Mouse (Mus musculus) gastrocnemius, adult 18-20 months (tissue): ENCODE data around the gene Sdsl. TPM values are rescaled to one million over a fixed set of nuclear protein-coding genes. Genes with fewer than 3 reads are reported as not detected.

Experiments
- DNase-seq: peaks from one replicate; pipeline ENCODE4 v3.0.0; 2021; ENCODE audit warnings: low spot score
- total RNA-seq, 2 experiments: library from RNA; stranded (reverse); gene quantifications; 2 replicates each; pipeline ENCODE4 v1.2.3; 2021

Gene Sdsl
- total RNA-seq, 2 experiments from 2014 or later: 0.41 TPM; not detected in 1

GRCm38 (mm10) chr5:120429692-120430091, 42.9 kb downstream of the Sdsl start:
- no peak for DNase-seq

DNA sequence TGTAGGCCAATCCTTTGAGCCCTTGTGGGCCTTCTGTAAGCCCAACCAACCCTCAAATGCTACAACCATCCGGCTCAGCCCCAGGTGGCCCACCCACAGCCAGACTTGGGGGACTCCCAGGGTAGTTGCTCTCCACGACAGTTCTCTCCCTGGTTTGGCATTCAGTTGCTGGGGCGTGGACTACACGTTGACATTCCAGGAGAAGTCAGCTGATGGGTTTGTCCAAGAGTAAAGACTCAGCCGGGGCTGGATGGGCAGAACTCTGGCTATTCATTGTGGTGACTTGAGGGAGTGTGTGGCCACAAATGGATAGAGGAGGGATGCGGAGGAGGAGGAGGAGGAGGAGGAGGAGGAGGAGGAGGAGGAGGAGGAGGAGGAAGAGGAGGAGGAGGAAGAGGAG, 43.6 kb downstream of the Sdsl start:
- DNase-seq: no peak

GRCm38 (mm10) chr5:120428189-120428838, 44.3 kb downstream of the Sdsl start:
- no peak for DNase-seq

DNA sequence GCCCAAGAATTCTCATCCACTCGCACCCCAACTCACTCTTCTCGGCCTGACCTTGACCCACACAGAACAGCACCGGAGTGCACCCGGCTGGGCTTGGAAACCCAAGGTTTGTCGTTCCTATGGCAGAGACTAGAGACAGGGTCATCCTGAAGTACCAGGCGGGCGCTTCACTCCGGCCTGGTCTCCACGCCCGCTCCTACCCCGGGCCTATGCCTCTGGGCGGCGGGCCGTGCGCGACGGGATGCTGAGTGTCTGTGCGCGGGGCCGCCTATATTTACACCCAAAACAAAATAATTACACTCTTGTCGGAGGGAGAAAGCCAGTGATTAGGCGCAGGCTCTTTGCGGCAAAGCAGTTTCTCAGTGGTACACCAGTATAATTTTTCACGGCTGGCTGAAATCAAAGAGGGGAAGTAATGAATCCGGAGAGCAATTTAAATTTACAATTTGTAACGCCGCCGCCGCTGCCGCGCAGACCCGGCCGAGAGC, 45.1 kb downstream of the Sdsl start:
- no peak for DNase-seq

DNA sequence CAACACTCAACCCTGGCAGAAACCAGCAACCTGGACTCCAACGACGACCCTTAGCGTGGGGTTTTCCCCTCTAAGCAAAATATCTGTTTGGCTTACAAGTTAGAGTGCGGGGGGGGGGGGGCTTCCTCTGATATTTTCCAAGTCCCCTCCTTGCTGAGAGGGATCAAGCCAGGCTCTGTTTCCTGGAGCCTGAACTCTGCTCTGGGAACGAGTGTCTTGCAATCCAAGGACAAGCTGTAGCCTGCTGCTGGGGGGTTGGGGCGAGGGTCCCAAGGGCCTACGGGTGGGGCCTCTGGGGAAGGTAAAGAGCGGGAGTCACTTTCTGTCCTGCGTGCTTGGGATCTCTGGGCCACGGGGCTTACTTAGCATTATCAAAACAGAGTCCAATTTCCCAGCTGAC, 46.0 kb downstream of the Sdsl start:
- no peak for DNase-seq

- DNase-seq: no peak
Observed at GRCm38 (mm10) chr5:120425711-120426110, 46.9 kb downstream of the Sdsl start.

GRCm38 (mm10) chr5:120424657-120425056, 48.0 kb downstream of the Sdsl start:
- DNase-seq: no peak

GRCm38 (mm10) chr5:120424039-120424438, 48.6 kb downstream of the Sdsl start:
- DNase-seq: peak; percentile 28

DNA sequence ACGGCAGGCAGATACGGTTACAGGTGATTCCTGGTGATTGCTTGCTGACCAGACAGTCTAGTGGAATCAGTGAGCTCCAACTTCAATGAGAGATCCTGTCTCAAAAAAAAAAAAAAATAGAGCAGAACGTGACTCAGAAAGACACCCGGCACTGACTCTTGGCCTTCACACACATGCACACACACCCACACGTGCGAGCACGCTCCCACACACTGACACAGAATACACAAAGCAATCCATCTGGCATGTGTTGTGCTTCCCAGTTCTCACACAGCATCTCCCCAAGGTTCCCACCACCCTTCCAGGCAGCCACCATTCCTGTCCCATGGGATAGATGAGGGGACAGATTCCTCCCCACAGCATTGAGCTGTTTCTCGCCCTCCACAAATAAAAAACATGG, 52.5 kb downstream of the Sdsl start:
- no peak for DNase-seq

DNA sequence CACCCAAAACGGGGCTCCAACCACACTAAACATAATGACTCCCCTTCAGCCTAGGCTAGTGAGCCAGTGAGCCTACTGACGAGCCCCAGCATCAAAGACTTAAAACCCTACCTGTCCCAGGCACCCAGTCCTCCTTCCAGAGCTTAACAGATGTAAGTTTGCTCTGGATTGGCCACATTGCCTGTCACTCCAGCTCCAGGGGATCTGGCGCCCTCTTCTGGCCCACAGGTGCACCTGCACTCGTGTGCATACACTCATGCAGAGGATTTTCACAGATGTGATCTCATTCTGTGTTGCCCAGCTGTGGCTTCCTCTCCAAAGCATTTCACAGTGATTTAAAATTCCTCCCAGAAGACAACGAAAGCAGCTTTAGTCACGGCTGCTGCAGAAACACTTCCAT, 59.2 kb downstream of the Sdsl start:
- DNase-seq: no peak

- DNase-seq: no peak
Observed at GRCm38 (mm10) chr5:120409385-120410378, 62.9 kb downstream of the Sdsl start.

- DNase-seq: no peak
Observed at GRCm38 (mm10) chr5:120408933-120409332, 63.7 kb downstream of the Sdsl start.

Other genes starting within 250 kb of the Sdsl start
- not detected for gene Lhx5, start 41.1 kb downstream of the Sdsl start, total RNA-seq
- gene Sds, start 3.7 kb upstream of the Sdsl start, total RNA-seq: under 1 TPM in 1 of 2 experiments, not detected in 1; 0.69 TPM
- 10 to 100 TPM; 46.9 to 52.2 TPM for gene Plbd2, start 30.8 kb upstream of the Sdsl start, total RNA-seq
- gene Slc8b1, start 38.4 kb upstream of the Sdsl start, total RNA-seq: 1 to 10 TPM; 8.5 to 8.6 TPM
- gene Tpcn1, start 115.9 kb upstream of the Sdsl start, total RNA-seq: 10 to 100 TPM; 38.9 to 42.9 TPM
- not detected for gene Iqcd, start 116.2 kb upstream of the Sdsl start, total RNA-seq
- 1 to 10 TPM; 7.0 to 7.5 TPM for gene Rita1, start 139.8 kb upstream of the Sdsl start, total RNA-seq
- 10 to 100 TPM; 15.8 to 15.9 TPM for gene Ddx54, start 139.9 kb upstream of the Sdsl start, total RNA-seq
- gene Cfap73, start 161.4 kb upstream of the Sdsl start, total RNA-seq: not detected
- gene Rasal1, start 176.0 kb upstream of the Sdsl start, total RNA-seq: not detected
- gene Dtx1, start 239.1 kb upstream of the Sdsl start, total RNA-seq: under 1 TPM; 0.41 to 0.74 TPM